Comparison of ENCODE assay signal across 29 mouse cellular contexts in genomic region chr4:15588121-15588520, GRCm38 (mm10).
"Had no signal": no experiment of that assay in that cellular context is flagged by ENCODE, and none has a peak within 500 bp of the region (broad histone marks: within the 10 kb centered on the region; RNA-seq: fewer than 3 reads in every experiment).

No protein-coding gene starts in this region.

- H3K27ac ChIP-seq: embryonic facial prominence, embryonic 10.5 days; embryonic facial prominence, embryonic 12.5 days; embryonic facial prominence, embryonic 13.5 days; embryonic facial prominence, embryonic 15.5 days; forebrain, embryonic 10.5 days; forebrain, embryonic 12.5 days; forebrain, embryonic 13.5 days; forebrain, embryonic 15.5 days; gastrocnemius, adult 2 months; heart, adult 2 months; heart, embryonic 10.5 days had no signal

- H3K36me3 ChIP-seq: embryonic facial prominence, embryonic 10.5 days; embryonic facial prominence, embryonic 12.5 days; embryonic facial prominence, embryonic 13.5 days; embryonic facial prominence, embryonic 15.5 days; forebrain, embryonic 10.5 days; forebrain, embryonic 12.5 days; forebrain, embryonic 15.5 days; heart, embryonic 10.5 days; heart, embryonic 12.5 days had no signal

- H3K4me2 ChIP-seq: embryonic facial prominence, embryonic 12.5 days; embryonic facial prominence, embryonic 13.5 days; embryonic facial prominence, embryonic 15.5 days; forebrain, embryonic 12.5 days; forebrain, embryonic 13.5 days; forebrain, embryonic 15.5 days; heart, embryonic 11.5 days; heart, embryonic 12.5 days had no signal

- H3K27me3 ChIP-seq: embryonic facial prominence, embryonic 12.5 days; embryonic facial prominence, embryonic 13.5 days; embryonic facial prominence, embryonic 15.5 days; forebrain, embryonic 12.5 days; forebrain, embryonic 13.5 days; forebrain, embryonic 15.5 days; heart, embryonic 12.5 days had no signal

- H3K4me1 ChIP-seq: embryonic facial prominence, embryonic 10.5 days; embryonic facial prominence, embryonic 12.5 days; embryonic facial prominence, embryonic 13.5 days; embryonic facial prominence, embryonic 15.5 days; forebrain, embryonic 10.5 days; forebrain, embryonic 12.5 days; forebrain, embryonic 13.5 days; forebrain, embryonic 15.5 days; heart, embryonic 10.5 days; heart, embryonic 12.5 days had no signal

- H3K9me3 ChIP-seq: embryonic facial prominence, embryonic 10.5 days; embryonic facial prominence, embryonic 12.5 days; embryonic facial prominence, embryonic 13.5 days; embryonic facial prominence, embryonic 15.5 days; forebrain, embryonic 10.5 days; forebrain, embryonic 12.5 days; forebrain, embryonic 13.5 days; forebrain, embryonic 15.5 days; heart, embryonic 10.5 days; heart, embryonic 12.5 days had no signal

- H3K9ac ChIP-seq: embryonic facial prominence, embryonic 12.5 days; embryonic facial prominence, embryonic 13.5 days; embryonic facial prominence, embryonic 15.5 days; forebrain, embryonic 12.5 days; forebrain, embryonic 13.5 days; forebrain, embryonic 15.5 days; heart, embryonic 12.5 days had no signal

- ATAC-seq: forebrain, embryonic 13.5 days; forebrain, embryonic 15.5 days had no signal

- DNase-seq: cerebellum, adult 2 months; cerebellum, adult 8-10 months; cerebellum, adult 9-10 months; cerebellum, adult 9-11 months; cerebellum, postnatal 10 days; cerebellum, postnatal 14 days; cerebellum, postnatal 25 days; cerebellum, postnatal 36 days; embryo, embryonic 11 days; gastrocnemius, adult 2 months; gastrocnemius, postnatal 10 days; gastrocnemius, postnatal 14 days; gastrocnemius, postnatal 25 days; gastrocnemius, postnatal 36 days; heart, adult 11 months; heart, adult 18-20 months; heart, adult 2 months had no signal

- H3K4me3 ChIP-seq: embryonic facial prominence, embryonic 10.5 days; embryonic facial prominence, embryonic 12.5 days; embryonic facial prominence, embryonic 13.5 days; embryonic facial prominence, embryonic 15.5 days; erythroblast, embryonic 14.5 days; forebrain, embryonic 10.5 days; forebrain, embryonic 12.5 days; forebrain, embryonic 13.5 days; forebrain, embryonic 15.5 days; gastrocnemius, adult 2 months; heart, adult 2 months; heart, embryonic 10.5 days; heart, embryonic 12.5 days had no signal
